Mouse (Mus musculus): ENCODE results near the gene Lrrc71. TPM values are rescaled to one million over a fixed set of nuclear protein-coding genes. Genes with fewer than 3 reads are reported as not detected.
A peak's percentile ranks its signal among the peaks of the same experiment; 100 is the strongest.

Lrrc71 gene
- polyA plus RNA-seq, 1 experiment from 2014 or later, result 0.52 TPM

DNA sequence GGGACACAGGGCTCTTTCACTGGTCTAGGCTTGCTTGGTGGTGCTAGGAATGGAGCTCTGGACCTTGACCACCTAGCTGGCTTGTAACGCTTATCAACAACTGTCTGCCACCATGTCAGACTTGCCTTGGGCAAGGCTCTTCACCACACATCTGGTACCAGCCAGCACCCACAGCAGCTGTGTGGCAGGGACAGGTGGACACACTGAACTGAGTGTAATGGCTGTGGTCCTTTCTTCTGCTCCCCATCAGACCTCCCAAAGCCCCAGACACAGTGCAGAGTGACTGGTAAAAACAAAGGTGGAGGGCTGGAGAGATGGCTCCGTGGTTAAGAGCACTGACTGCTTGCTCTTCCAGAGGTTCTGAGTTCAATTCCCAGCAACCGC lies 17.9 kb upstream of the Lrrc71 start:
- no peaks in the 10 kb centered on the region for H3K27me3 ChIP-seq (ENCODE audit: control insufficient read depth, insufficient read depth, low read length)
- H3K36me3 ChIP-seq (ENCODE audit: control insufficient read depth, insufficient read depth, low read length), result no peaks in the 10 kb centered on the region
- H3K4me1 ChIP-seq (ENCODE audit: control insufficient read depth, insufficient read depth, low read length), result no peaks in the 10 kb centered on the region
- no peak overlapping the region for H3K4me3 ChIP-seq (ENCODE audit: low read depth, low read length)
- no peaks in the 10 kb centered on the region for H3K9me3 ChIP-seq (ENCODE audit: control insufficient read depth, low read length)
- no peak overlapping the region for H3K9ac ChIP-seq (replicated peaks; ENCODE audit: low read depth, low read length)
- H3K27ac ChIP-seq (ENCODE audit: low read depth, low read length), result no peak overlapping the region
- 0 out of 2 replicates have a peak overlapping the region, but pooled peaks have one; percentile 12 for H3K4me2 ChIP-seq (ENCODE audit: low read depth, low read length)
- 89% methylated on average over 3 of the region's 3 CpGs for WGBS
- no peak for ATAC-seq (ENCODE audit: low read depth)

DNA sequence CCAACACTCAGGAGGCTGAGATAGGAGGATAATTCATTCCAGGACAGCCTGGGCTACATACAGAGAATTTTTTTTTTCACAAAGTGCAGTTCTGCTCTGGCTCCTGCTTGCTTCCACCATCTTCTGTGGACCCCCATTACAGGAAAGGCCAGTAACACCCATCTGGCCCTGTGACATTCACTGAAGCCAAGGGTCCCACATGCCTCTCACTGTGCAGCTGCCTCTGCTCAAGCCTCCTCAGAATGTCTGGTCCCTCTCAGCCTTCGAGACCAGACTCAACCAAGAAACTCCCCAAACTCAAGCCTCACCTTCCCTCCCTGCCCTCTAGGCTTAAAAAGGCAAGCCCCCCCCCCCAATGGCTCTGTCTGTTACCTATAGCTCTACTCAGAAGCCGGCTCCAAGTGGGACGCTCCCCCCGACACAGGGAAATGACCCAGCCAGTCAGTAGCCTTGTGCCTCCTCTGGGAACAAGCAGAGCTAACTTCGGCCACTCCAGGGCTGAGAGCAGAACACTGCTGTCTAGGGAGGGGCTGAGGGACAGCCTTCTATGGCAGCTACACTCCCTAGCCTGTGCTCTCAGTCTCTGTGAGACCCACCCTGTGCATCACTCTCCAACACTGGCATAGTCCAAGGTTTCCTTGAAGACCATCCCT lies 17.3 kb upstream of the Lrrc71 start:
- Histone ChIP-seq H3K4me2 (ENCODE audit: low read depth, low read length) (0 out of 2 replicates have a peak overlapping the region, but pooled peaks have one; percentile 12), H3K9ac (replicated peaks; ENCODE audit: low read depth, low read length) (no peak overlapping the region)

DNA sequence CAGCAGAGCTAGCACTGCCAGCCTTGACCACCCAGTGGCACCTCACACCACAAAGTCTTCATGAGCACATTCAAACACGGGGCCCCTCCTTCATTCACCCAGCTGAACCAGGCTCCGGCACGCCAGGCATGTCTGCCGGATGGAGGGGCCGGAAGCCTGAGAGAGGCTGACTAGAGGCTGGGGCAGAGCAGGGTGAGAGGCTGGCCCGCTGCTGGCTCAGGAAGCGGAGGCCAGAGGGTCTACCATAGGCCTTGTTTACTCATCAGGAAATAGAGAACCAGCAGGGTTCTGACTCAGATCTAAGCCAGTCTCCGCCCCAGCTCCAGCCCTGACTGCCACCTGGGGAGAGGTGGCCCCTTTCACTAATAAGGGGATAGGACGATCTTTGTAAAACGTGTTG lies 16.7 kb upstream of the Lrrc71 start:
- 20% methylated on average over 10 of the region's 10 CpGs for WGBS
- ATAC-seq (ENCODE audit: low read depth), result no peak
- Histone ChIP-seq H3K4me1 (ENCODE audit: control insufficient read depth, insufficient read depth, low read length) (no peaks in the 10 kb centered on the region), H3K9ac (replicated peaks; ENCODE audit: low read depth, low read length) (no peak overlapping the region), H3K9me3 (ENCODE audit: control insufficient read depth, low read length) (no peaks in the 10 kb centered on the region), H3K36me3 (ENCODE audit: control insufficient read depth, insufficient read depth, low read length) (no peaks in the 10 kb centered on the region), H3K27ac (ENCODE audit: low read depth, low read length) (no peak overlapping the region), H3K4me2 (ENCODE audit: low read depth, low read length) (no peak overlapping the region), H3K27me3 (ENCODE audit: control insufficient read depth, insufficient read depth, low read length) (no peaks in the 10 kb centered on the region), H3K4me3 (ENCODE audit: low read depth, low read length) (no peak overlapping the region)

More for the DNA sequence above, 17.3 kb upstream of the Lrrc71 start:
- no peaks in the 10 kb centered on the region for H3K9me3 ChIP-seq (ENCODE audit: control insufficient read depth, low read length)
- no peak overlapping the region for H3K4me3 ChIP-seq (ENCODE audit: low read depth, low read length)
- H3K27me3 ChIP-seq (ENCODE audit: control insufficient read depth, insufficient read depth, low read length), result no peaks in the 10 kb centered on the region
- H3K27ac ChIP-seq (ENCODE audit: low read depth, low read length), result no peak overlapping the region
- H3K4me1 ChIP-seq (ENCODE audit: control insufficient read depth, insufficient read depth, low read length), result no peaks in the 10 kb centered on the region
- no peak for ATAC-seq (ENCODE audit: low read depth)
- WGBS, result 69% methylated on average over 5 of the region's 5 CpGs
- no peaks in the 10 kb centered on the region for H3K36me3 ChIP-seq (ENCODE audit: control insufficient read depth, insufficient read depth, low read length)

DNA sequence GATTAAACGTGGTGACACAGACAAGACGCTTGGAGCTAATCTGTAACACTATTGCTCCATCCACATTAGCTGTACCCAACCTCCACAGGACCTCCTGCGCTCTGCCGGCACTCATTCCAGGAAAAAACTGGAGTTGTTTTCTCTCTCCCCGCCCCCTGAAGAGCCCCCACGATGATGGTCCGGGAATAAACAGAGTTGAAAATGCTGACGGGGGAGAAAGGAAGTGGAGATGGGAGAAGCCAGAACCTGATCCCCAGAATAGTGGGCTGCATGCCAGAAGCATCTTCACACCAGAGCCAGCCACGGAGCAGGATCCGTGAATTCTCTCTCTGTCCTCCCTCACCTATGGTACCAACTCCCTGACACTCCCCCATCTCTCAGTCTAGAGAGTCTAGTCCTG lies 16.1 kb upstream of the Lrrc71 start:
- Histone ChIP-seq H3K9ac (replicated peaks; ENCODE audit: low read depth, low read length) (no peak overlapping the region), H3K27ac (ENCODE audit: low read depth, low read length) (no peak overlapping the region), H3K4me2 (ENCODE audit: low read depth, low read length) (no peak overlapping the region; the same call in 1 of the 2 replicates), H3K27me3 (ENCODE audit: control insufficient read depth, insufficient read depth, low read length) (no peaks in the 10 kb centered on the region), H3K4me3 (ENCODE audit: low read depth, low read length) (no peak overlapping the region), H3K4me1 (ENCODE audit: control insufficient read depth, insufficient read depth, low read length) (no peaks in the 10 kb centered on the region), H3K9me3 (ENCODE audit: control insufficient read depth, low read length) (no peaks in the 10 kb centered on the region), H3K36me3 (ENCODE audit: control insufficient read depth, insufficient read depth, low read length) (no peaks in the 10 kb centered on the region)
- WGBS, result 35% methylated on average over 10 of the region's 10 CpGs
- no peak for ATAC-seq (ENCODE audit: low read depth)

DNA sequence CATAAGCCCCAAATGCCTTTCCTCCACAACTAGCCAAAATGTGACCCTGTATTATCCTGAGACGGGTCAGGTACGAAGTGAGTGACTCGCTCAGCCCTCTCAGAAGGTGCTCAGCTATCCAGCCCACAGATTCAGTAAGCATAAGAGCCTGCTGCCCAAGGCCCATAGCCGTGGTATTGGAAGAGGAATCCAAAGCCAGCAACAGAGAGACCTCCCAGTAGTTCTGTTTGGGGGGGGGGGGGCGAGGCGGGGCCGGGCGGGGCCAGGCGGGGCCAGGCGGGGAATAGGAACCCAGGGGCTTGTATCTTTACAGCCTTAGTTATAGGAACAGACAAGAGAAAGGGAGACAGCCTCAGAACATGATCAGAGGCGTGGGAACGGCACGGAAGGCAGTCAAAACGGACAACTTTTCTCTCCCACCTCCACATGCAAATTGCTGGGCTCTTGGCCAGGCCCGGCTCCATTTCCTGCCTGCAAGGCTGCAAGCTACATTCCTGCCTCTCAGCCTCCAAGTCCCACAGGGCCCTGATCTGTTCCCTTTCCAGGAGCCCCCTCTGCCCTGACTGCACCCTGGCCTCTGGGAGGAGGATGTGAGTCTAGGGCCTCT lies 15.4 kb upstream of the Lrrc71 start:
- Histone ChIP-seq H3K27me3 (ENCODE audit: control insufficient read depth, insufficient read depth, low read length) (no peaks in the 10 kb centered on the region), H3K9me3 (ENCODE audit: control insufficient read depth, low read length) (no peaks in the 10 kb centered on the region), H3K27ac (ENCODE audit: low read depth, low read length) (no peak overlapping the region), H3K4me3 (ENCODE audit: low read depth, low read length) (no peak overlapping the region), H3K9ac (replicated peaks; ENCODE audit: low read depth, low read length) (no peak overlapping the region), H3K4me1 (ENCODE audit: control insufficient read depth, insufficient read depth, low read length) (no peaks in the 10 kb centered on the region), H3K4me2 (ENCODE audit: low read depth, low read length) (no peak overlapping the region), H3K36me3 (ENCODE audit: control insufficient read depth, insufficient read depth, low read length) (no peaks in the 10 kb centered on the region)
- ATAC-seq (ENCODE audit: low read depth), result no peak; the same call in 1 of the 2 replicates
- WGBS, result 20% methylated on average over 13 of the region's 15 CpGs

DNA sequence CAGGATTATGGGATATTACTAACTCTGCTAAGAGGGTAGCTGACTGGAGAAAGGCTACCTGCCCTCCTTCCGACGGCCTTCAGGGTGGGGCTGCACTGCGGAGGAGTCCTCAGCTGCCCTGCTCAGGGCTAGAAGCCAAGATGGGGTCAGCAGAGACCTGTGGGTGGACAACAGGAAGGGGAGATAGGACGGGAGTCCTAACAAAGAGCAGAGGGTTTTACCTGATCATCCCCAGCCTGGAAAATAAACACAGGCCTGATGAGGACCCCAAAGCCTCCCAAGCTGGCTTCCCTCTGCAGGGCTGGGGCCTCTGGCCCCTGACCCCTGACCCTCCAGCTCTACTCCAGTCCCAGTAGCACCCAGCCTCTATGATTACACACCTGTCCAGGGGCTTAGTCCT lies 14.8 kb upstream of the Lrrc71 start:
- no peak overlapping the region for H3K9ac ChIP-seq (replicated peaks; ENCODE audit: low read depth, low read length)
- no peaks in the 10 kb centered on the region for H3K4me1 ChIP-seq (ENCODE audit: control insufficient read depth, insufficient read depth, low read length)
- ATAC-seq (ENCODE audit: low read depth), result no peak
- no peak overlapping the region for H3K4me3 ChIP-seq (ENCODE audit: low read depth, low read length)
- no peaks in the 10 kb centered on the region for H3K27me3 ChIP-seq (ENCODE audit: control insufficient read depth, insufficient read depth, low read length)
- H3K27ac ChIP-seq (ENCODE audit: low read depth, low read length), result no peak overlapping the region
- H3K4me2 ChIP-seq (ENCODE audit: low read depth, low read length), result no peak overlapping the region
- H3K9me3 ChIP-seq (ENCODE audit: control insufficient read depth, low read length), result no peaks in the 10 kb centered on the region
- WGBS, result 67% methylated on average over 4 of the region's 4 CpGs
- no peaks in the 10 kb centered on the region for H3K36me3 ChIP-seq (ENCODE audit: control insufficient read depth, insufficient read depth, low read length)

DNA sequence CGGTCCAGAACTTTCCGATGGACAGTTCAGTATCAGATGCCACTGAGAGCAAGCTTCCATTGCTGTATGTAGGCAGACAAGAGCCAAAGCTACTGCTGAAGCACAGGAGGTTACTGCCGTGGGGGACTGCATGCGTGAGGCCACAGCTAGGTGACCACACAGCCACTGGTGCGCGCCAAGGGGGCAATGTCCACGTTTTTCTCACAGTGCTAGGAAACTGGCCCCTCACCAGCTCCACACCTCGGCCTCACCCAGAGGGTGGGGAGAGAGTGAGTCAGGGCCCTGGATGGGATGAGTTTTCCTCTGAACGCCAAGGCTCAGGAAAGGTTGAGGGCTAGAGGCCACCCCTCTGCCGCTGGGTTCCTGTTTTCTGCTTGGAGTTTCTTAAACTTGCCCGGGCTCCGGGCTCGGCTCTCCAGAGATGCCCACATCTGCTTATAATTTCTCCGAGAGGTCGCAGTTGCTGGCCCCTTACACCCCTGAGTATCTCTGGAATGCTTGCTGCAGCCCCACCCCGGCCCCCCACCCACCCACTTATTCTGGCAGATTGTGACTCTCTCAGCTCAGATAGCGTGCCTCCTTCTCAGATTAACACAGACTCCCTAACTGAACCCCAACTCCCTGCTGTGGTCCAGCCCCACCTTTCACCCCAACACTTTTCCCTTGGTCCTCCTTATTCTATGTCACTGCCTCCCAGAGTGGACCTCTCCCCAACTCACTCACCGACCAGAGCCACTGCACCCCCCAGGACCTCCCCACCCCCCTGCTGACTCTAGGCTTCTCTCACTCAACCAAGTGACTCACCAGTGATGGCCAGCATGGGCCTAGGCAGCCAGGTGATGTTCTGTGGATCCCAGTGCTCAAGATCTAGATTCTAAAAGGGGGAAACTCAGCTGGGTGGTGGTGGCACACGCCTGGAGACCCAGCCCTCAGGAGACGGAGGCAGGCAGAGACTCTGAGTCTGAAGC lies 13.3 kb upstream of the Lrrc71 start:
- ATAC-seq (ENCODE audit: low read depth), result no peak
- Histone ChIP-seq H3K4me3 (ENCODE audit: low read depth, low read length) (no peak overlapping the region), H3K36me3 (ENCODE audit: control insufficient read depth, insufficient read depth, low read length) (no peaks in the 10 kb centered on the region), H3K27ac (ENCODE audit: low read depth, low read length) (no peak overlapping the region), H3K9me3 (ENCODE audit: control insufficient read depth, low read length) (no peaks in the 10 kb centered on the region), H3K9ac (replicated peaks; ENCODE audit: low read depth, low read length) (no peak overlapping the region), H3K27me3 (ENCODE audit: control insufficient read depth, insufficient read depth, low read length) (no peaks in the 10 kb centered on the region), H3K4me2 (ENCODE audit: low read depth, low read length) (no peak overlapping the region), H3K4me1 (ENCODE audit: control insufficient read depth, insufficient read depth, low read length) (no peaks in the 10 kb centered on the region)
- WGBS, result 84% methylated on average over 20 of the region's 20 CpGs

DNA sequence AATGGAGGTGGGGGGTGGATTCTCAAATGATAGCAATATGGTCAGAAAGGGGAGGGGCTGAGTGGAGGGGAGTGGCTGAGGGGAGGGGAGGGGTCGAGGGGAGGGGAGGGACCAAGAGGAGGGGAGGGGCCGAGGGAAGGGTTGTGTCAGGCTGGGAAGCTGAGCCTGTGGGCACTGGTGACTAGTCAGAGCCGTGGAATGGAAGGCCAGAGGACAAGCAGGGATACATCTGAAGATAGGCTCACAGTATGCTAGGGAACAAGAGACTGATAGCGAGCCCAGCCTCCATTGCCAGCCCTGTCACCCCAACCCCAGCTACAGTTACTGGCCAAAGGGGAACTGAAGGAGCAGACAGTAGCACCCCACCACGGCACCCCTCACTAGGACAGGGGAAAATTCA lies 10.2 kb upstream of the Lrrc71 start:
- H3K27me3 ChIP-seq (ENCODE audit: control insufficient read depth, insufficient read depth, low read length), result 0 out of 2 replicates have a peak, but pooled peaks cover 3% of the 10 kb centered on the region
- no peak overlapping the region for H3K4me2 ChIP-seq (ENCODE audit: low read depth, low read length)
- 46% methylated on average over 5 of the region's 5 CpGs for WGBS
- H3K4me1 ChIP-seq (ENCODE audit: control insufficient read depth, insufficient read depth, low read length), result 0 out of 2 replicates have a peak, but pooled peaks cover 2% of the 10 kb centered on the region
- no peaks in the 10 kb centered on the region for H3K36me3 ChIP-seq (ENCODE audit: control insufficient read depth, insufficient read depth, low read length)
- no peak overlapping the region for H3K9ac ChIP-seq (replicated peaks; ENCODE audit: low read depth, low read length)
- H3K27ac ChIP-seq (ENCODE audit: low read depth, low read length), result no peak overlapping the region
- H3K4me3 ChIP-seq (ENCODE audit: low read depth, low read length), result no peak overlapping the region
- H3K9me3 ChIP-seq (ENCODE audit: control insufficient read depth, low read length), result no peaks in the 10 kb centered on the region
- no peak for ATAC-seq (ENCODE audit: low read depth)
